Comparison of ENCODE assay signal across 8 mouse cellular contexts in genomic region chr9:7594816-7595540, GRCm38 (mm10). TPM values are rescaled to one million over a fixed set of nuclear protein-coding genes. Genes with fewer than 3 reads are reported as not detected.
A peak's percentile ranks its signal among the peaks of the same experiment; 100 is the strongest.
DNase-seq lines count a peak whose midpoint lies in the region; ATAC-seq lines count a peak whose summit lies in the region.

No protein-coding gene starts in this region.

- H3K27ac ChIP-seq in hindbrain, embryonic 16.5 days (ENCODE audit: low read depth, low read length), result no peak overlapping the region
- H3K27ac ChIP-seq in macrophage, result peak overlapping the region; percentile 72

- no peaks in the 10 kb centered on the region for H3K79me2 ChIP-seq in macrophage (ENCODE audit: inconsistent target)

- no peaks in the 10 kb centered on the region for H3K36me3 ChIP-seq in hindbrain, embryonic 16.5 days (ENCODE audit: control insufficient read depth, insufficient read depth, low read length)
- no peaks in the 10 kb centered on the region for H3K36me3 ChIP-seq in macrophage (ENCODE audit: inconsistent target)

- 11% methylated on average over 6 of the region's 6 CpGs for WGBS in hindbrain, embryonic 16.5 days
- WGBS in macrophage (ENCODE audit: missing documents), result 0% methylated on average over 6 of the region's 6 CpGs

- no peaks in the 10 kb centered on the region for H3K4me1 ChIP-seq in hindbrain, embryonic 16.5 days (ENCODE audit: control insufficient read depth, insufficient read depth, low read depth, low read length)

- peak overlapping the region; percentile 32 for H3K4me3 ChIP-seq in hindbrain, embryonic 16.5 days (ENCODE audit: low read length)
- H3K4me3 ChIP-seq in macrophage (ENCODE audit: inconsistent target), result no peak overlapping the region

- H3K9me3 ChIP-seq in hindbrain, embryonic 16.5 days (ENCODE audit: control insufficient read depth, low read length), result no peaks in the 10 kb centered on the region

- peak overlapping the region; percentile 54 for H3K4me2 ChIP-seq in hindbrain, embryonic 16.5 days (ENCODE audit: low read length)

- ATAC-seq in hindbrain, embryonic 16.5 days, result peak; percentile 100

- DNase-seq in R1 (ENCODE audit: low read depth, low spot score), result peak; percentile 73
- DNase-seq in cerebellum, postnatal 36 days, result peak; percentile 71 to 78
- peak; percentile 64 to 89 for DNase-seq in frontal cortex, postnatal 36 days (ENCODE audit: low spot score in 2 of 2)
- DNase-seq in left cerebral cortex, adult 18-20 months (ENCODE audit: low spot score in 2 of 2), result peak; percentile 78 to 83
- peak; percentile 89 for DNase-seq in right cerebral cortex, adult 18-20 months
- DNase-seq in urinary bladder, postnatal 10 days (ENCODE audit: low spot score), result peak; percentile 19

- H3K27me3 ChIP-seq in hindbrain, embryonic 16.5 days (replicated peaks; ENCODE audit: control insufficient read depth, insufficient read depth, low read length), result no peaks in the 10 kb centered on the region

- H3K9ac ChIP-seq in hindbrain, embryonic 16.5 days (ENCODE audit: low read depth, low read length), result peak overlapping the region; percentile 47

RNA-seq across cellular contexts. Expression of gene Mmp27, which starts 23.8 kb away (rescaled TPM):
- not detected in 2 replicates for polyA plus RNA-seq in hindbrain, embryonic 16.5 days (2015; fragmentation: Nextera tagmentation; extraction: Ambion mirVana)
- not detected for total RNA-seq in left cerebral cortex, adult 18-20 months (2021)
- 100 to 1,000 TPM in 11 of 26 experiments, 10 to 100 TPM in 15; 23.0 to 210 (median 74.0) TPM for total RNA-seq in macrophage (2018; cell fraction: chromatin; rRNA removed)
- total RNA-seq in macrophage (2018; cell fraction: cytosol; rRNA removed), result 10 to 100 TPM in 25 of 26 experiments, 1 to 10 TPM in 1; 9.4 to 80.0 (median 38.5) TPM
- 100 to 1,000 TPM in 12 of 26 experiments, 10 to 100 TPM in 14; 25.8 to 264 (median 84.3) TPM for total RNA-seq in macrophage (2018; cell fraction: nucleus; rRNA removed)
- polyA plus RNA-seq in macrophage (2018), result 61.4 to 88.0 TPM (median 78.8 TPM) in 3 replicates

RNA-seq across cellular contexts. Expression of gene Mmp20, which starts 33.1 kb away (rescaled TPM):
- polyA plus RNA-seq in hindbrain, embryonic 16.5 days (2015; fragmentation: Nextera tagmentation; extraction: Ambion mirVana), result not detected in 2 replicates
- total RNA-seq in left cerebral cortex, adult 18-20 months (2021), result not detected
- total RNA-seq in macrophage (2018; cell fraction: chromatin; rRNA removed), result not detected
- not detected for total RNA-seq in macrophage (2018; cell fraction: cytosol; rRNA removed)
- not detected for total RNA-seq in macrophage (2018; cell fraction: nucleus; rRNA removed)
- not detected in 3 replicates for polyA plus RNA-seq in macrophage (2018)

RNA-seq across cellular contexts. Expression of gene Mmp8, which starts 36.7 kb away (rescaled TPM):
- polyA plus RNA-seq in hindbrain, embryonic 16.5 days (2015; fragmentation: Nextera tagmentation; extraction: Ambion mirVana), result 0.20 and 0.24 TPM in 2 replicates
- not detected for total RNA-seq in left cerebral cortex, adult 18-20 months (2021)
- 1 to 10 TPM in 10 of 26 experiments, under 1 TPM in 10, not detected in 6; 0.34 to 4.0 (median 0.96) TPM for total RNA-seq in macrophage (2018; cell fraction: chromatin; rRNA removed)
- total RNA-seq in macrophage (2018; cell fraction: cytosol; rRNA removed), result 10 to 100 TPM in 14 of 26 experiments, 1 to 10 TPM in 12; 5.2 to 25.0 (median 12.6) TPM
- 10 to 100 TPM in 9 of 26 experiments, 1 to 10 TPM in 17; 1.5 to 21.5 (median 6.9) TPM for total RNA-seq in macrophage (2018; cell fraction: nucleus; rRNA removed)
- polyA plus RNA-seq in macrophage (2018), result 18.4 to 37.2 TPM (median 33.4 TPM) in 3 replicates

Comparison
In these comparisons a context has a peak if more than half of its experiments do, and no peak if none do; other contexts are left out.
1. DNase-seq: peak in every context shown above with its lines; median percentile 89 in right cerebral cortex, adult 18-20 months; 80 in left cerebral cortex, adult 18-20 months; 76 in frontal cortex, postnatal 36 days; 74 in cerebellum, postnatal 36 days; 73 in R1; 19 in urinary bladder, postnatal 10 days.
2. RNA of gene Mmp27, which starts 23.8 kb away (polyA plus RNA-seq): 61.4 to 88.0 TPM in macrophage; not detected in hindbrain, embryonic 16.5 days; every median in the first group is over 10 times any median in the second.
3. RNA of gene Mmp8, which starts 36.7 kb away (polyA plus RNA-seq): 18.4 to 37.2 TPM in macrophage; 0.20 to 0.24 TPM in hindbrain, embryonic 16.5 days; every median in the first group is over 10 times any median in the second.